Mouse (Mus musculus) heart, postnatal 0 days (tissue): ENCODE data around the gene Tmprss11c.

Source experiments
- CTCF ChIP-seq: IDR thresholded peaks from 2 replicates; pipeline ENCODE4 v1.5.1; 2016; ENCODE audit warnings: antibody characterized with exemption, control low read depth, low read depth
- EP300 ChIP-seq: IDR thresholded peaks from 2 replicates; pipeline ENCODE4 v1.6.1; 2016; ENCODE audit warnings: antibody characterized with exemption, low read depth

- TF ChIP-seq CTCF (no peak), EP300 (no peak)
These were observed 61.8 kb downstream of the Tmprss11c start for GRCm38 (mm10) chr5:86227156-86227853.
